Mouse (Mus musculus): ENCODE measurements at regions not wholly inside any gene's neighbourhood (a gene's known extent, or its start where the extent isn't known, plus 50 kb on each side); places are given as distances from the start of the nearest gene placed in this dataset.

DNA sequence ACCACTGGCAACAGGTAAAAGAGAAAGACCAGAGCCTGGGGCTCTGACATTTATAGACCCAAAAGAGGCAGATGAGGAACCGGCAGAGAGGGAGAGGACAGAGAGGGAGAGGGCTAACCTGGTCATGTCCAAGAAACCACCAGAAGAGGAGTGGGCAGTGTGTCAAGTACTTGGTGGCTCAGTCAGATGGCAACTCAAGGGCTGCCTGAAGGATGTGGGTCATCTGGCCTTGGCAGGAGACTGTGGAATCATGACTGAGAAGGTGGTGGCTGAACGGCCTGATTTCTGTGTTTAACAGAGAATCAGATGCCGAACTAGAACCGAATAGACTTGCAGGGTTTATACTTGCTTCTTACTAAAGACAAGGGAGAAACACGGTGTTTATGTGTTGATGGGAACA, 87.9 kb downstream of the Zfp706 start:
- DNase-seq (ENCODE audit: extremely low spot score in 1 of 2, low spot score in 1 of 2), result no peak

DNA sequence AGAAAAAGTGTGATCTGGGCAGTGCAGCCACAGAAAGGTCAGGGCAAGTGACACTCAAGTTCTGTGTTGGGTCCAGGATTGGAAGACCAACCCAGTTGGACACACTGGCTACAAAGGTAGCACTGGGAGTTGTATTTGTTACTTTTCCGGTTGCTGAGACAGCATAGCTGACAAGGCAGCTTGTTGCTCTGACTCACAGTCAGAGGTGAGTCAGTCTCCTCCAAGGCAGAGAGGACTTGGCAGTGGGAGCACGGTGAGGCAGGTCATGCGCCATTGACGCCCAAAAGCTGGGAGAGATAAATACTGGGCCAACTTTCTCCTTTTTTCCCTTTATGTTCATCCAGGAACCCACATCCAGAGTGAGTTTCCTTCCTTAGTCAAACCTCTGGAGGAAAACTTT, 88.4 kb downstream of the Zfp706 start:
- no peak for DNase-seq (ENCODE audit: extremely low spot score in 1 of 2, low spot score in 1 of 2)

DNA sequence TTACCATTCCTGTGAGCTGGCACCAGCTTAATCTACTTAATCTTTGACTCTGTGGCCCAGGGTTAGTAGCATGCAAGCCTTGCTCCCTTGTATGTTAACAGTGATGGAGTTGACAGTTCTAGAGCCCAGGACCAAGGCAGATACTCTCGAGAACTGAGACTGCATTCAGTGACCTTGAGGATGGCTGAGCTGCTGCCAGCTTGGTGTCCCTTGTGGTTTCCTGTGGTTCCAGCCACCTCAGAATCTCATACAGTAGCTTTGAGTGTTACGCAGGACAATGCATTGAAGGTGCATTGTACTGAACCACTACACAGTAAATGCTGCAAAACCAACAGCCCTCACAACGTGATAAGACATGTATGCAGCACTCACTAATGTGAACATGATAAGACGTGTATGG, 90.6 kb downstream of the Zfp706 start:
- no peak for DNase-seq (ENCODE audit: extremely low spot score in 1 of 2, low spot score in 1 of 2)

DNA sequence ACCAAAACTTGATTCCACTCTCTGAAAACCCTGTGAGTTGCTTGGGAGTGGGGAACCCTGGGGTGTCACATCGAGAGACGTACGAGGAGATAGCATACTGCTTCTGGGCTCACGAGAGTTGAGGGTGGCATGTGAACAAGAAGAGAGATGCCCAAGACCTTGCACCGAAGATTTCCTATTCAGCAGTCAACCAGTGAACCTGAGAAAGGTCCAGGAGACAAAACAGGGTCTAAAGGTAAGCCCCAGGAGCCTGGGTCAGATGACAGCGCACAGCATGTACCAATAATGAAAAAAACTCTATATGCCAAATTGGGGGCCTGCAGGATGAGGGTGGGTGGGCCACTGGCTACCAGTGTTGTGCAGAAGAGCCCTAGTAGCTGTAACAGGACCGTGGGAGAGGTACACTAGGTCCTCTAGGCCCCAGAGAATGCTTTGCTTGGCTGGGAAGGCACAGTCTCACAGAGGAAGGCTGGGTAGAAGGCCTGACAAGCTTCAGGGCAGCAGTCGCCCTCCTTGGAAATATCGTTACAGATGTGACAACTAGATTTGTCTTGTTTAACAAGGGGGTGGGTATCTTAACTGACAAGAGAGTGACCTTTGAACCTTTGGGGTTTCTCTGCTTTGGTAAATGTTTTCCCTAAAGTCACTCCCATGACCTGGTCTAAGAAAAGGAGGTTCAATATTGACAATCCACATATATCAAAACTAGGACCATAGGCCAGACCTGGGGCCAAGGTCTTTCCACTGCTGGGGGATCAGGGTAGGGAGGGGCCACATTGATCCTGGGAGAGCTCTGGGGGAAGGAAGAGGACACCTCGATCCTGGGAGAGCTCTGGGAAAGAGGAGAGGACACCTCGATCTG, 93.1 kb downstream of the Zfp706 start:
- DNase-seq (ENCODE audit: extremely low spot score in 1 of 2, low spot score in 1 of 2), result no peak

DNA sequence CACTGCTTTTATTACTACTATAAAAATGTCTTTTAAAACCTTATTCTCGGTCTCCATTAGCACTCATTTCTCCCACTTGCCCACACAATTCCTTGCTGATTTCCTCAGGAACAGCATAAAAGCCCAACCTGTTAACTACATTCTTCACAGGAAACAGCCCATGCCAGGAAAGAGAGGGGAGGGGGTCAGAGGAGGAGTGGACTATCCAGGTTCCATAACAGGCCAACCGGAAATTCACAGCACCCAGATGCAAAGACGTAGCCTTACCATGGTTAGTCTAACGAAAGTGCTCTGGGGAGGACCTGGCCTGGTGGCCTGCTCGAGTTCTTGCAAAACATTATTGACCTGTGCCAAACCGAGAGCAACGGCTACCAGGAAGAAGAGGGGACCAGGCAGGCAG, 94.3 kb downstream of the Zfp706 start:
- DNase-seq (ENCODE audit: extremely low spot score in 1 of 2, low spot score in 1 of 2), result no peak

DNA sequence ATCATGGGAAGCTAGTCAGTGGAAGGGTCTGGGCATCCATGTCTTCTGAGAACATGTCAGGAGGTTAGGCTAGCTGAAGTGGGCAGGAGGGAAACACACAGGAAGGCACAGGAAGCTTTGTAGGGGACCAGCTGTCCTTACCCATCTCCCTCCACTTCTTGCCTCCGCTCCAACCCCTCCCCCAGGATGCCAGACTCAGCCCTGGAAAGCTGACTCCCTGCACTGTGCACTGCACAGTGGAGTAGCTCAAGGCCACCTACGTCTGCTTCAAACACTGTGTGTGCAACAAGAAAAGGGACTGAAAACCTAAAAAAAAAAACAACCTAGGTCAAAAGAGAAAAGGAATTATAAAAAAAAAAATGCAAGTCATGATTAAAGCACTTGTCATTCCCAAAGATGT, 97.3 kb downstream of the Zfp706 start:
- DNase-seq (ENCODE audit: extremely low spot score in 1 of 2, low spot score in 1 of 2), result no peak

DNA sequence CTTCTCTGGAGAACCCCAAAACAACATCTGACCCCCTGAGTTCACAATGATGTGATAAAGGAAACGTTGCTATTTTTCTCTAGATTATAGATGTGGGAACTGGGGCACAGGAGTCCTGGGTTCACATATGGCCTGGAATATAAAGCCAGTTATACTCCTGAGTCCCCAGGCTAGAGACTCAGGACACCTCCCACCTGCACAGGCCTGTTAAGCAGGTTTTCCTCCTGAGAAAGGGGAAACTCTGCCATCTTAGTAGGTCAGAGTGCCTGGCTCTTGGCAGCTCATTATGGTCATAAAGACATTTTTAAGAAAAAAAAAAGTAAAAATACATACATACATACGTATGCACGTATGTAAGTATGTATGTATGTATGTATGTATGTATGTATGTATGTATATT, 98.1 kb downstream of the Zfp706 start:
- no peak for DNase-seq (ENCODE audit: extremely low spot score in 1 of 2, low spot score in 1 of 2)

DNA sequence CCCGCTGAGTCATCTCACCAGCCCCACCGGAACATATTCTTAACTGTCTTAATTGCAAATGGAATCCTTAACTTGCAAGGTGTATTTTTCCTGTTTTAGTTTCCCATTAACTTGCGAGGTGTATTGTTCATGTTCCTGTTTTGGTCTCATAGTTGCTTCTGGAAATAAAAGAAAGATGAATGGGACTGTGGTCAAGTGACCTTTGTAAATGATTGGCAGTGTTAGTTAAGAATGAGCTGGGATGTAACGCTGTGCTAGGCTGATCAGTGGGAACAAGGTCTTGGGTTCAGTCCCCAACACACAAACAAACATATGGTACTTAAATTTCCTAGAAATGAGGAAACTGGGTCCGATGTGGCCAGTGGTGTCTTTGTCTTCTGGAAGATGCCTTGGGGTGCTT, 100.8 kb downstream of the Zfp706 start:
- DNase-seq (ENCODE audit: extremely low spot score in 1 of 2, low spot score in 1 of 2), result no peak

DNA sequence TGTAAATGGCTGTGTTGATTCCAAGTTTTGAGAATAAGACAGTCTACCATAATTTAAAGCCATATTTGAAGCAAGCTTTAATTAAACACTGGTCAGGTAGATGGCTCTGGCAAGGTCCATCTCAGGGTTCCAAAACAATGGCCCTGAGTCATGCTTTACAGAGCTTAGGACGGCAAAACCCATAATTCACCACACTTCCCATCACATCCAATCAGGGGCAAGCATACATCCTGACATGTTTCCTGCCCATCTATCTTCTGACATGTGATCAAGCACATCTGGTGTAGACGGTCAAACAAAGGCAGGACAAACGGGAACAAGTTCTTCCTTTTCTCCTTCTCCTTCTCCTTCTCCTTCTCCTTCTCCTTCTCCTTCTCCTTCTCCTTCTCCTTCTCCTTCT, 101.5 kb downstream of the Zfp706 start:
- DNase-seq (ENCODE audit: extremely low spot score in 1 of 2, low spot score in 1 of 2), result no peak

DNA sequence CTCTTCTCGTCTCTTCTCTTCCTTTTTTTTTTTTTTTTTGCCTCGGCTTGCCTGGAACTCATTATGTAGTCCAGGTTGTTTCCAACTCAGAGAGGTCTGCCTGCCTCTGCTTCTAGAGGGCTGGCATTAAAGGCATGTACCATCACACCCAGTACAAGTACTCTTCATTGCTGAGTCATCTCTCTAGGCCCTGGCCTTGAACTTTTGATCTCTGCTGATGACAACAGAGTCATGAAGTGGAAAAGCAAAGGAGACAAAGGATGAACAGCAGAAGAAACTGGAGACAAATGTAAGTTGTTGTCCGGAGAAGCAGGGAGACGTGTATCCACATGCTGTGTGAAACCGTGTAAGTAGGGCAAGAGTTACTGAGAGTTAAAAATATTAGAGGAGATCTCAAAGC, 103.7 kb downstream of the Zfp706 start:
- no peak for DNase-seq (ENCODE audit: extremely low spot score in 1 of 2, low spot score in 1 of 2)

DNA sequence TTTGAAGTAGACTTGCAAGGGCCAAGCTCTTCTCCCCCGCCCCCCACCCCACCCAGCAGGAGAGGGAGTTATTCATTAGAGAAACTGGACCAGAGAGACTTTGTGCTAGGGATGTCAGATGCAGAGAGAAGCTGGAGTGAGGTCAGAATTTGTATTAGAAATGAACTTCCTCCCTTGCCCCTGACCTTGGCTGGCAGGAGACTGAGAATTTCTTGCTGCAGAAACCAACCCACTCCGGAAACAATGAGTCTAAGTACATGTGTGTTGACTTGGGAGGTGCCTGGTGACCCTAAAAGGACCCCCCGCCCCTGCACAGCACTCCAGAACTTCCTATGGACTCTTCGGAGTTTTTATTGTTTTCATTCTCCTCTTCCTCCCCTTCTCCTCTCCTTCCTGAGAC, 104.3 kb downstream of the Zfp706 start:
- no peak for DNase-seq (ENCODE audit: extremely low spot score in 1 of 2, low spot score in 1 of 2)

DNA sequence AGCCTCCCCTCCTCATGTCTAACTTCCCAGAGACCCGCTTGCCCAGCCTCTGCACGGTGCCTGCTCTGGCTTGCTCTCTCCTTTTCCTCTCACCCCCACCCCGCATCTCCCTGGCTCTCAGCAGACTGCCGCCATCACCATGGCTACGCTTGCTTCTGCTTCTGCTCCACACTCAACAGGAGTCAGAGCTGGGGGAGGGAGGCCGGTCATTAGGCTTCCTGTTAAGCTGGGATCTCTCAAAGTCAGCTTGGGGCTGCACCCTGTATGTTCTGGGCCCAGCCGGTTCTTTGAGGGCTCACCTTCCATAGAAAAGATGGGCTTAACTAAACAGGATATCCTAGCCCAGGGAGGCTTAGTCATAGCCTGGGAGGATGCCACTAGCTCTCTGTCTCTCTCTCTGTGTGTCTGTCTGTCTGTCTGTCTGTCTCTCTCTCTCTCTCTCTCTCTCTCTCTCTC, 105.7 kb downstream of the Zfp706 start:
- peak; percentile 45 to 55 for DNase-seq (ENCODE audit: extremely low spot score in 1 of 2, low spot score in 1 of 2)

DNA sequence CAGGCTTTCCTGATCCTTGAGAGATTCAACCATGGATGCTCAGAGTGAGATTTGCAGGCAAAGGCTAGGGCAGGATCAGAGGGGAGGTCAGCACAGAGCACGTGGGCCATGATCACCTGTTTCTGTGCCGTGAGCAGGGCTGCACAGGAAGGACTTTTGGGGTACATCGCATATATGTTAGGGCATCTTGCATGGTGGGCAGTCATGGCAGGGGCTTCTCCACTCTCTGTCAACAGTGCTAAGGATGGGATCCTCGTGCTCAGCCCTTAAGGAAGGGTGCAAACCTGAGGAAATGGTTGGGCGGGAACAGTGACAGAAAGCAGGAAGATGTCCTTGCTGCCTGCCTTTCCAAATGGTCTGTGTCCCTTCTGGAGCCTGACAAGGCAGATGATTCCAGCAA, 106.2 kb downstream of the Zfp706 start:
- DNase-seq (ENCODE audit: extremely low spot score in 1 of 2, low spot score in 1 of 2), result no peak

DNA sequence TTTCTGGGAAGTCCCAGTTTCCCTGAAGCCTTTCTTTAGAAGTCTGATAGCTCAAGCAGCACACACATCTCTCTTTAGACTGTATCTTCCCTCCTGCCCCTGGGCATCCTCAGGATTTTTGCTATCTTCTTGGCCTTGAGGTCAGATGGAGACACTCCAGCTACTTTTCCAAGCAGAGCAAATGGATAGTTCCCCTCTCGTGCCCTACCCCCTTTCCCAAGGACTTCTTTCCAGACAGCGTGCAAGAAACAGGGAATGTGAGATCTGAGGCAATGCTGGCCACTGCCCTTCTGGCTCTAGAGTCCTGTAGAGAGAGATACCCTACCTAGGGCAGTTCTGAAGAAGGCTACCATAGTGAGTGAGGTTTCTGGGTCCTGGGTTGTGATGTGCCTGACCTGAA, 106.6 kb downstream of the Zfp706 start:
- DNase-seq (ENCODE audit: extremely low spot score in 1 of 2, low spot score in 1 of 2), result no peak

DNA sequence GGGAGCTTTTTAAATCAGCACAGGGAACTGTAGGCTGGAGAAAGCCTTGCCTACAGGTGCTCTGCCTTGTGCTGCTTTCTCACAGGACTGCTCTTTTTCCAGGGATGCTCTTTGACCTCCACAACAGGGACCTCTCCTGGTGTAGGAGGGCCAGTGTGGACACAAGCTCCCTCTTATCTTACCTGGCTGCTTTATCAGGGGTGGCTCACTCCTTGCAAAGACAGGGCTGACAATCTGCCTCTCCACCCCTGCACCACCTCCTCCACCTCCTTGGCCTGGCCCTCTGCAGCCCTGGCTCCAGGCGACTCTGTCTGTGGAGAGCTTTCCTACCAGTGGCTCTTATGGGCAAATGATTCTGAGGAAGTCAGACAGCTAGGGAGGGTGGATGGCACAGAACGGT, 107.7 kb downstream of the Zfp706 start:
- DNase-seq (ENCODE audit: extremely low spot score in 1 of 2, low spot score in 1 of 2), result no peak

DNA sequence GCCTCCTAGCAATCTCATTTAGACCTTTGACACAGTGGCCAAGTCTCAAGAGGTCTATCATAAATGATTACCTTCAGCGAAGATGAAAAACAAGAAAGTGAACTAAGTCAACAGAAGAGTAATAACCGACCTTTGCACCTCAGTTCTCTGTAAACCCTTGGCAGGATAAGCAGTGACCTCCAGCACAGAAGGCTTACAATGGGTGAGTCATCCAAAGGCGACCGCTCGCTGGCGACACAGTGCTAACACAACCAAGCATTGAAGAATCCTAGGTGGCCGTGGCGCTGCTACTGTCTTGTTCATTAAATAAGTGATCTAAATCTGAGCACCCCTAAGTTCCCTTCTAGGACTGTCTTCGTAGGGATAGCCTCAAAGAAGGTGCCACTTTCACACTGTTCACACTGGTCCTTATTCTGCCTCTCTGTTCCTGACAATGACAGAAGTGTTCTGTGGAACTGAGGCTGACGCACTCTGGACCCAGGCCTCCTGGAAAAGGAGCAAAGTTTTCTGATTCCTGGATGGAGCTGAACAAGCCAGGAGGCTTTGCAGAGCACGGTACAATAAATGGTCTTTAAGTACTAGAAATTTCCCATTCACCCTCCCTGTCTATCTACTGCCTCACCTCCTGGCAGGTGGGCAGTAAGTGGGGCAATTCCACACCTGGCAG, 108.6 kb downstream of the Zfp706 start:
- no peak for DNase-seq (ENCODE audit: extremely low spot score in 1 of 2, low spot score in 1 of 2)

DNA sequence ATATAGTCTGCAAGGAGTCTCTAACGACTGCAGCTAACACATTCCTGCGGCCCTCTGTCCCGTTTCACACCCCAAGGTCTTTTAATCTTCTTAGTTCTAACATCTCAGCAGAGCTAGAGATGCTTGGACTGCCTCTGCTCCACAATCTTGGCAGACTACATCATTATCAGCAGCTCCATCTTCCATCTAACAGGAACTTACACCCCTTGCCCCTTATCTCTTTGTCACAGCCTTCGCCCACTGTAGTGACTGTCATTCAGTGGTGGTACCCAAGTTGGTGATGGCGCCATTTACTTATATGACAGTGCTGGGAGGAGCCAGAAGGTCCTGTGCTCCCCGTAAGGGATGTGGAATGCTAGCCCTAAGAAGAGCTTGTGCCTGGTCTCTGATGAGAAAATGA, 109.2 kb downstream of the Zfp706 start:
- no peak for DNase-seq (ENCODE audit: extremely low spot score in 1 of 2, low spot score in 1 of 2)

DNA sequence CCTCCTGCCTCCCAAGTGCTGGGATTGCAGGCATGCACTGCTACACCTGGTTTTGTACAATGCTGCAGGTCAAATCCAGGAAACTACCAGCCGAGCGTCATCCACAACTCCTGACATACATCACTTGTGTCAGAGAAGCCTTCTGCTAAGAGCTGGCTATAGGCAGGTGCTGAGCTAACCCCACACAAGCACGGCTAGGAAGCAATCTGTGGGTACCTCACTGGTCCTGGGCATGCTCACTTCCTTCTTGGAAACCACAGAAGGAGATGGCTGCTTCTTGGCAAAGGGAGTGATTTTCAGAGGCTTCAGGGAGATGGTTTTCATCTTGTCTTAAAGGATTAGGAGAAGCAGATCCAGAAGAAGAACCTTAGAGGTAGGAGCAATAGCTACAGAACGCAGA, 111.3 kb downstream of the Zfp706 start:
- DNase-seq (ENCODE audit: extremely low spot score in 1 of 2, low spot score in 1 of 2), result no peak

DNA sequence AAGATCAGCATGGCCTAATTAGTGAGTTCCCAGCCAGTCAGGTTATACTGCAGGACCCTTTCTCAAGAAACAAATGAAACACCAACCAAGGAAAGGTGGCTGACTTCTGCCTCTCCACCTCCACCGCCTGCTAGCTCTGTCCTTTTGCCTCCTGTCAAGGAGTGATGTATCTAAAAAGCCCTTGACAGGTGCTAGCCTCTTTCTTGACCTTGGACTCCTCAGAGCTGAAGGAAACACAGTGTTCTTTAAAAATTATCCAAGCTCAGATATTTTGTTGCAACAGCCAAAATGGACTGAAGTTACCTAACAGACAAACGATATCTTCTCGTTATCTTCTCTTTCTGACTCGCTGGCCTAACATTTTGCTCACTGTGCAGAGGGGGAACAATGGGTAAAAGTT, 112.5 kb downstream of the Zfp706 start:
- no peak for DNase-seq (ENCODE audit: extremely low spot score in 1 of 2, low spot score in 1 of 2)

DNA sequence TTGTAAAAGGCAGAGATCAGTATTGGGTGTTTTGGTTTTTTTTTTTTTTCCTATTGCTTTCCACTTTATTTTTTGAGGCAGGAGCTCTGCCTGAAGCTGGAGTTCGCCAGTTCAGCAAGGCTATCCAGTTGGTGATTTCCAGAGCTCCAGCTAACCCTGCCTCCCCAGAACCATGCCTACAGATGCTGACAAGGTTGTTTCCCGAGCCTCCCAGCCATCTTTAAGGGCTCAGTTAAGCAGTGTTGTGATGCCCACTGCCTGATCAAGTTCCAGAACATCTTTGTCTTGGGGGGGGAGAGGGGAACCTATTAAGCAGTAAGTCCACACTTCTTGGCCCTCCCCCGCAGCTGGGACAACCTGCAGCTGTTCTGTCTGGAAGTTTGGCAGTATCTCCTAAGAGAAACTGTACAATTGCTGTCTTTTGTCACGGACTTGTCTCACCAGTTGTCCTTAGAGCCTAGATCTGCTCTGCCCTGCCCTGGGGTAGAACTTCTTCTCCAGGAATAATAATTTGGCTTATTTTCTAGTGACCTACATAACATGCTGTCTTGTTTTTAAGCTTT, 114.1 kb downstream of the Zfp706 start:
- no peak for DNase-seq (ENCODE audit: extremely low spot score in 1 of 2, low spot score in 1 of 2)

DNA sequence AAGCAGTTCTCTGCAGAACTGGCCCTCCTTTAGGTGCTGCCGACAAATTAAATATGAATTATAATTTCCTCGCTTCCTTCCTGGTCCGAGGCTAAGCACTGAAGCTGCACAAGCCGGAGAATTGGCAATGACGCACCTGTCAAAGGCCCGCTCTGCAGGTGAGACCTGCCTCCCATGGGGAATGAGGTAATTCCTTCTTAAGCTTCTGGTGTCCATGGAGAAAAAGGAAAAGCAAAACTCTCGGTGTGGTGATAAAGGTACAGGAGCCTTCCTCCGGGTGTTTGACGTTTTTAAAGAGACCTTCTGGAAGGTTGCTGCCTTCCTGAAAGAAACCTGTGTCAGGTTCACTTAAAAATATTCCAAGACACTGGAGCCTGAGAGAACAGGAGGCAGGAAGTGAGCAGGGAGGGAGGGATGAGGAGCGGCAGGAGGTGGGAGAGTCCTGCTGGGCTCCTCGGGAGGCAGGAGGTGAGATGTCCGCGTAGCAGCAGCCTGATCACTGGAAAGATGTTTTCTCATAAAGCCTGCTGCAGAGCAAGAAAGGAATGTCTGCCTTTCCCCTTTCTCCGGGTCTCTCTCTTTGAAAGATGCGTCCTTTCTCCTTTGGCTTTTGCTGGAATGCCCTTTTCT, 114.9 kb downstream of the Zfp706 start:
- DNase-seq (ENCODE audit: extremely low spot score in 1 of 2, low spot score in 1 of 2), result no peak

Data from layer of hippocampus, postnatal 25 days (tissue).